Mouse (Mus musculus) ES-E14 (cell line): ENCODE results near the gene Hal.

Experiments
- CHD2 ChIP-seq: IDR thresholded peaks from 2 replicates; pipeline ENCODE4 v1.6.1; 2014; ENCODE audit warnings: mild to moderate bottlenecking, low read depth, low read length, inconsistent platforms
- HCFC1 ChIP-seq: IDR thresholded peaks from 2 replicates; pipeline ENCODE4 v1.6.1; 2012; ENCODE audit warnings: low read length, inconsistent platforms, borderline replicate concordance; ENCODE audit not compliant: insufficient read depth
- MAFK ChIP-seq: IDR thresholded peaks from 2 replicates; pipeline ENCODE4 v1.6.1; 2014; ENCODE audit warnings: mild to moderate bottlenecking, low read depth, low read length, inconsistent platforms; ENCODE audit not compliant: insufficient read depth
- ZC3H11A ChIP-seq: IDR thresholded peaks from 2 replicates; pipeline ENCODE4 v1.6.1; 2012; ENCODE audit warnings: low read depth, mild to moderate bottlenecking, inconsistent platforms, low read length, borderline replicate concordance
- ZNF384 ChIP-seq: IDR thresholded peaks from 2 replicates; pipeline ENCODE4 v1.6.1; 2012; ENCODE audit warnings: low read depth, low read length, inconsistent platforms

GRCm38 (mm10) chr10:93509532-93510153 lies 21.1 kb downstream of the Hal start:
- TF ChIP-seq ZC3H11A = no peak
- TF ChIP-seq HCFC1 = no peak
- no peak for TF ChIP-seq MAFK
- TF ChIP-seq CHD2 = no peak
- TF ChIP-seq ZNF384 = no peak
